Mouse (Mus musculus) kidney, postnatal 0 days (tissue): Measurements from ENCODE around the gene Olfr588-ps1. TPM values are rescaled to one million over a fixed set of nuclear protein-coding genes. Genes with fewer than 3 reads are reported as not detected.
A peak's percentile ranks its signal among the peaks of the same experiment; 100 is the strongest.
"Not testable (repeated sequence)": the region's sequence is repeated elsewhere in the genome, so short reads cannot be mapped to it uniquely, and the experiment has no call there.

ENCODE experiments used
- ATAC-seq: fragments of 200-750 bp; cut with Nextera tagmentation; replicated peaks from 2 replicates; pipeline ENCODE4 v1.8.0; 2017; ENCODE audit warnings: low read depth, moderate number of reproducible peaks, moderate TSS enrichment, moderate library complexity; ENCODE audit not compliant: low FRiP score
- DNase-seq: peaks from one replicate; pipeline ENCODE4 v3.0.0-alpha.2; 2016; ENCODE audit warnings: low spot score
- H3K27ac ChIP-seq: fragments of 300-500 bp; sonication (generic); 2 replicates; pipeline ENCODE4 v1.5.1; 2014; ENCODE audit warnings: mild to moderate bottlenecking
- H3K27me3 ChIP-seq: fragments of 300-500 bp; sonication (generic); 2 replicates; pipeline ENCODE4 v1.6.1; 2014; ENCODE audit warnings: low read length, mixed read lengths; ENCODE audit not compliant: insufficient read depth
- H3K36me3 ChIP-seq: fragments of 300-500 bp; sonication (generic); 2 replicates; pipeline ENCODE4 v1.6.1; 2014; ENCODE audit warnings: low read length, mixed read lengths; ENCODE audit not compliant: insufficient read depth
- H3K4me1 ChIP-seq: fragments of 300-500 bp; sonication (generic); replicated peaks from 2 replicates; pipeline ENCODE4 v1.6.1; 2014; ENCODE audit warnings: antibody characterized with exemption, low read length, mixed read lengths; ENCODE audit not compliant: insufficient read depth
- H3K4me2 ChIP-seq: fragments of 300-500 bp; sonication (generic); 2 replicates; pipeline ENCODE4 v1.6.1; 2014; ENCODE audit warnings: mild to moderate bottlenecking, low read length, moderate library complexity, mixed read lengths
- H3K4me3 ChIP-seq: fragments of 300-500 bp; sonication (generic); replicated peaks from 2 replicates; pipeline ENCODE4 v1.5.1; 2014; ENCODE audit warnings: low read depth, low read length
- H3K9ac ChIP-seq: fragments of 300-500 bp; sonication (generic); 2 replicates; pipeline ENCODE4 v1.6.1; 2014; ENCODE audit warnings: low read depth, low read length
- H3K9me3 ChIP-seq: fragments of 300-500 bp; sonication (generic); replicated peaks from 2 replicates; pipeline ENCODE4 v1.6.1; 2016; ENCODE audit warnings: low read length, inconsistent platforms, mixed read lengths
- CTCF ChIP-seq: IDR thresholded peaks from 2 replicates; pipeline ENCODE4 v1.5.1; 2016; ENCODE audit warnings: antibody characterized with exemption, low read depth, mild to moderate bottlenecking, moderate library complexity
- WGBS: fragments of 180-500 bp; shearing (Covaris S2); extraction: QIAGEN DNeasy Blood & Tissue Kit; methylation state at CpG from one replicate; pipeline ENCODE4 v1.1.7; 2014; 5-methylcytosine and 5-hydroxymethylcytosine counted together
- polyA plus RNA-seq: library from polyadenylated mRNA; unstranded; fragments of >200 nt; fragmentation: Nextera tagmentation; extraction: Ambion mirVana; gene quantifications from 2 replicates; pipeline ENCODE4 v1.2.1, GENCODE M21; 2015

Olfr588-ps1 gene
- polyA plus RNA-seq = not detected in 2 replicates

- Histone ChIP-seq H3K9ac (no peak within 1 kb of the TSS), H3K4me1 (no peaks in the 10 kb centered on the region), H3K27me3 (no peaks in the 10 kb centered on the region), H3K4me2 (no peak within 1 kb of the TSS), H3K36me3 (no peaks in the 10 kb centered on the region), H3K4me3 (no peak within 1 kb of the TSS), H3K9me3 (no peaks in the 10 kb centered on the region), H3K27ac (no peak within 1 kb of the TSS)
- DNase-seq (no peak), ATAC-seq (no peak)
- WGBS = 61% methylated on average over 1 of the region's 1 CpGs
- no peak for TF ChIP-seq CTCF
Measured at GRCm38 (mm10) chr7:103140579-103140978, at the start of gene Olfr588-ps1. Gene Olfr588-ps1, plus strand, starts transcription at chr7:103140879.

GRCm38 (mm10) chr7:103097420-103097819 is 43.3 kb upstream of the Olfr588-ps1 start, which contains the start of gene Olfr585:
Gene Olfr585, plus strand, starts transcription at chr7:103097720.
- ATAC-seq = no peak
- no peaks in the 10 kb centered on the region for H3K36me3 ChIP-seq
- H3K27ac ChIP-seq = no peak within 1 kb of the TSS
- no peak within 1 kb of the TSS for H3K9ac ChIP-seq
- H3K4me2 ChIP-seq = no peak within 1 kb of the TSS
- TF ChIP-seq CTCF = no peak
- 76% methylated on average over 1 of the region's 1 CpGs for WGBS
- no peak for DNase-seq
- H3K4me1 ChIP-seq = no peaks in the 10 kb centered on the region
- H3K4me3 ChIP-seq = no peak within 1 kb of the TSS
- no peaks in the 10 kb centered on the region; the same call in 1 of the 2 replicates for H3K9me3 ChIP-seq
- H3K27me3 ChIP-seq = no peaks in the 10 kb centered on the region

- Histone ChIP-seq H3K9me3 (no peaks in the 10 kb centered on the region), H3K4me3 (no peak overlapping the region), H3K36me3 (no peaks in the 10 kb centered on the region), H3K4me1 (no peaks in the 10 kb centered on the region), H3K9ac (no peak overlapping the region), H3K4me2 (no peak overlapping the region), H3K27ac (no peak overlapping the region), H3K27me3 (no peaks in the 10 kb centered on the region)
- peak; percentile 53 for TF ChIP-seq CTCF
- ATAC-seq (no peak), DNase-seq (no peak)
- 54% methylated on average over 3 of the region's 3 CpGs for WGBS
Measured at GRCm38 (mm10) chr7:103119406-103119805, 21.3 kb upstream of the Olfr588-ps1 start.

GRCm38 (mm10) chr7:103125538-103125937 is 15.1 kb upstream of the Olfr588-ps1 start, which contains the start of gene Olfr586:
Gene Olfr586, minus strand, starts transcription at chr7:103125638.
- 89% methylated on average over 3 of the region's 3 CpGs for WGBS
- Histone ChIP-seq H3K9ac (no peak within 1 kb of the TSS), H3K36me3 (no peaks in the 10 kb centered on the region), H3K27me3 (no peaks in the 10 kb centered on the region), H3K4me3 (no peak within 1 kb of the TSS), H3K9me3 (no peaks in the 10 kb centered on the region), H3K4me2 (no peak within 1 kb of the TSS), H3K27ac (no peak within 1 kb of the TSS), H3K4me1 (no peaks in the 10 kb centered on the region)
- DNase-seq (no peak), ATAC-seq (no peak)
- TF ChIP-seq CTCF = no peak

- H3K9ac ChIP-seq = no peak within 1 kb of the TSS
- H3K27ac ChIP-seq = no peak within 1 kb of the TSS
- H3K4me1 ChIP-seq = no peaks in the 10 kb centered on the region
- no peaks in the 10 kb centered on the region for H3K9me3 ChIP-seq
- DNase-seq (no peak), ATAC-seq (no peak)
- no peak within 1 kb of the TSS for H3K4me2 ChIP-seq
- WGBS = 60% methylated on average over 2 of the region's 2 CpGs
- no peak for TF ChIP-seq CTCF
- H3K4me3 ChIP-seq = no peak within 1 kb of the TSS
- H3K27me3 ChIP-seq = no peaks in the 10 kb centered on the region
- H3K36me3 ChIP-seq = no peaks in the 10 kb centered on the region
Measured at GRCm38 (mm10) chr7:103156256-103156655, 15.6 kb downstream of the Olfr588-ps1 start, which contains the start of gene Olfr589. Gene Olfr589, minus strand, starts transcription at chr7:103156356.

GRCm38 (mm10) chr7:103169697-103170096 is 29.0 kb downstream of the Olfr588-ps1 start:
- Histone ChIP-seq H3K4me3 (no peak overlapping the region), H3K9ac (no peak overlapping the region), H3K27ac (no peak overlapping the region), H3K36me3 (no peaks in the 10 kb centered on the region), H3K27me3 (no peaks in the 10 kb centered on the region), H3K4me2 (no peak overlapping the region), H3K4me1 (no peaks in the 10 kb centered on the region), H3K9me3 (no peaks in the 10 kb centered on the region)
- no peak for TF ChIP-seq CTCF
- WGBS = 71% methylated on average over 5 of the region's 5 CpGs
- DNase-seq (no peak), ATAC-seq (no peak)

GRCm38 (mm10) chr7:103178240-103178639 is 37.6 kb downstream of the Olfr588-ps1 start, which contains the start of gene Olfr591:
Gene Olfr591, minus strand, starts transcription at chr7:103178340.
- Histone ChIP-seq H3K27ac (no peak within 1 kb of the TSS), H3K4me1 (no peaks in the 10 kb centered on the region), H3K27me3 (no peaks in the 10 kb centered on the region), H3K36me3 (no peaks in the 10 kb centered on the region), H3K4me2 (no peak within 1 kb of the TSS), H3K9ac (no peak within 1 kb of the TSS), H3K4me3 (no peak within 1 kb of the TSS), H3K9me3 (no peaks in the 10 kb centered on the region)
- no peak for TF ChIP-seq CTCF
- DNase-seq (no peak), ATAC-seq (no peak)
- WGBS = 85% methylated on average over 1 of the region's 1 CpGs

- H3K4me1 ChIP-seq, H3K36me3 ChIP-seq: not testable (repeated sequence)
- WGBS = 76% methylated on average over 1 of the region's 1 CpGs
Measured at GRCm38 (mm10) chr7:103184503-103184902, 43.8 kb downstream of the Olfr588-ps1 start, which contains the start of gene Olfr592. Gene Olfr592, plus strand, starts transcription at chr7:103184803.

More at GRCm38 (mm10) chr7:103184503-103184902, 43.8 kb downstream of the Olfr588-ps1 start, which contains the start of gene Olfr592:
- not testable (repeated sequence) for H3K4me2 ChIP-seq, H3K4me3 ChIP-seq, ATAC-seq, H3K27me3 ChIP-seq, DNase-seq, H3K9ac ChIP-seq, H3K9me3 ChIP-seq, H3K27ac ChIP-seq
